Mouse (Mus musculus): ENCODE data around the gene Il18. TPM values are rescaled to one million over a fixed set of nuclear protein-coding genes. Genes with fewer than 3 reads are reported as not detected.

Il18 gene
- polyA plus RNA-seq, 2 experiments: 2.4 to 2.9 TPM

- DNase-seq (ENCODE audit: low spot score): no peak
- 77% methylated on average over 4 of the region's 4 CpGs for WGBS
Measured at GRCm38 (mm10) chr9:50548936-50549335, 5.7 kb upstream of the Il18 start.

GRCm38 (mm10) chr9:50552206-50552605, 2.4 kb upstream of the Il18 start:
- H3K27me3 ChIP-seq (ENCODE audit: control insufficient read depth, insufficient read depth, low read length): no peaks in the 10 kb centered on the region
- WGBS: 66% methylated on average over 5 of the region's 5 CpGs
- DNase-seq (ENCODE audit: low spot score): no peak
- H3K4me3 ChIP-seq (replicated peaks; ENCODE audit: low read length): no peak overlapping the region
- no peak overlapping the region for H3K9ac ChIP-seq (ENCODE audit: low read depth, low read length, severe bottlenecking)
- ATAC-seq (ENCODE audit: low FRiP score, low read depth): no peak
- H3K4me2 ChIP-seq (replicated peaks; ENCODE audit: low read depth, low read length, severe bottlenecking): no peak overlapping the region
- H3K4me1 ChIP-seq (ENCODE audit: control insufficient read depth, insufficient read depth, low read length): no peaks in the 10 kb centered on the region
- H3K9me3 ChIP-seq (ENCODE audit: control insufficient read depth, low read length): no peaks in the 10 kb centered on the region
- H3K36me3 ChIP-seq (ENCODE audit: control insufficient read depth, insufficient read depth, low read length): no peaks in the 10 kb centered on the region
- H3K27ac ChIP-seq (replicated peaks; ENCODE audit: low read depth, low read length): no peak overlapping the region
- TF ChIP-seq POLR2A (IDR thresholded peaks at IDR 0.05; ENCODE audit: borderline replicate concordance, extremely low read depth, insufficient read depth, insufficient read length): no peak

More at GRCm38 (mm10) chr9:50548936-50549335, 5.7 kb upstream of the Il18 start:
- Histone ChIP-seq H3K4me3 (replicated peaks; ENCODE audit: low read length) (no peak overlapping the region), H3K27ac (replicated peaks; ENCODE audit: low read depth, low read length) (no peak overlapping the region), H3K9me3 (ENCODE audit: control insufficient read depth, low read length) (no peaks in the 10 kb centered on the region), H3K9ac (ENCODE audit: low read depth, low read length, severe bottlenecking) (no peak overlapping the region), H3K36me3 (ENCODE audit: control insufficient read depth, insufficient read depth, low read length) (no peaks in the 10 kb centered on the region), H3K4me1 (ENCODE audit: control insufficient read depth, insufficient read depth, low read length) (no peaks in the 10 kb centered on the region), H3K4me2 (replicated peaks; ENCODE audit: low read depth, low read length, severe bottlenecking) (no peak overlapping the region), H3K27me3 (ENCODE audit: control insufficient read depth, insufficient read depth, low read length) (no peaks in the 10 kb centered on the region)
- no peak for ATAC-seq (ENCODE audit: low FRiP score, low read depth)
- TF ChIP-seq POLR2A (IDR thresholded peaks at IDR 0.05; ENCODE audit: borderline replicate concordance, extremely low read depth, insufficient read depth, insufficient read length): no peak

DNA sequence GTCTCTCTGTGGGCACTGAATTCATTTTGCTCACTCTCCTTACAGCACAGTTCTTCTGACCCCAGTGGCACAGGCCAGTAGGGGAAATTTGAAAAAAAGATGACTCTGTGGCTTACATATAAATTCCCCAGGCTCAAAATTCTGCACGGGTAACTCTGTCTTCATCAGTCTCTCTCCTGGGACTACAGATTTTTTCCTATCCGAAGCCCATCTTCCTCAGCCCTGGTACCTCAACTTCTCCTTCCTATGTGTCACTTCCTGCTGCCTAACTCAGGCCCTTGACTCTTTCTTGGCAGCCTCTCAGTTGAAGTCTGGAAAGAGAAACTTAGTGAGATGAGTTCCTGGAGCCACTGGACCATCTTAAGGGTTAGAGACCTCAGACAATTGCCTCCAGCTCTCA, 1.1 kb upstream of the Il18 start:
- no peak overlapping the region for H3K4me3 ChIP-seq (replicated peaks; ENCODE audit: low read length)
- no peaks in the 10 kb centered on the region for H3K4me1 ChIP-seq (ENCODE audit: control insufficient read depth, insufficient read depth, low read length)
- H3K36me3 ChIP-seq (ENCODE audit: control insufficient read depth, insufficient read depth, low read length): no peaks in the 10 kb centered on the region
- WGBS: 75% methylated on average over 2 of the region's 2 CpGs
- H3K4me2 ChIP-seq (replicated peaks; ENCODE audit: low read depth, low read length, severe bottlenecking): no peak overlapping the region
- no peaks in the 10 kb centered on the region for H3K9me3 ChIP-seq (ENCODE audit: control insufficient read depth, low read length)
- no peaks in the 10 kb centered on the region for H3K27me3 ChIP-seq (ENCODE audit: control insufficient read depth, insufficient read depth, low read length)
- ATAC-seq (ENCODE audit: low FRiP score, low read depth): no peak
- TF ChIP-seq POLR2A (IDR thresholded peaks at IDR 0.05; ENCODE audit: borderline replicate concordance, extremely low read depth, insufficient read depth, insufficient read length): no peak
- H3K9ac ChIP-seq (ENCODE audit: low read depth, low read length, severe bottlenecking): no peak overlapping the region
- no peak overlapping the region for H3K27ac ChIP-seq (replicated peaks; ENCODE audit: low read depth, low read length)
- no peak for DNase-seq (ENCODE audit: low spot score)

GRCm38 (mm10) chr9:50555094-50555446, 443 bp downstream of the Il18 start, which contains the start of gene Bco2:
Bco2 (minus strand) TSS chr9:50555181.
- no peaks in the 10 kb centered on the region for H3K9me3 ChIP-seq (ENCODE audit: control insufficient read depth, low read length)
- peak within 1 kb of the TSS; percentile 25 for H3K4me2 ChIP-seq (replicated peaks; ENCODE audit: low read depth, low read length, severe bottlenecking)
- no peaks in the 10 kb centered on the region for H3K36me3 ChIP-seq (ENCODE audit: control insufficient read depth, insufficient read depth, low read length)
- no peak within 1 kb of the TSS for H3K4me3 ChIP-seq (replicated peaks; ENCODE audit: low read length)
- 22% methylated on average over 2 of the region's 2 CpGs for WGBS
- H3K9ac ChIP-seq (ENCODE audit: low read depth, low read length, severe bottlenecking): peak within 1 kb of the TSS; percentile 37; the same call in 1 of the 2 replicates
- H3K27me3 ChIP-seq (ENCODE audit: control insufficient read depth, insufficient read depth, low read length): no peaks in the 10 kb centered on the region
- no peak for TF ChIP-seq POLR2A (IDR thresholded peaks at IDR 0.05; ENCODE audit: borderline replicate concordance, extremely low read depth, insufficient read depth, insufficient read length)
- H3K27ac ChIP-seq (replicated peaks; ENCODE audit: low read depth, low read length): no peak within 1 kb of the TSS
- no peaks in the 10 kb centered on the region for H3K4me1 ChIP-seq (ENCODE audit: control insufficient read depth, insufficient read depth, low read length)
- DNase-seq (ENCODE audit: low spot score): no peak
- ATAC-seq (ENCODE audit: low FRiP score, low read depth): no peak

DNA sequence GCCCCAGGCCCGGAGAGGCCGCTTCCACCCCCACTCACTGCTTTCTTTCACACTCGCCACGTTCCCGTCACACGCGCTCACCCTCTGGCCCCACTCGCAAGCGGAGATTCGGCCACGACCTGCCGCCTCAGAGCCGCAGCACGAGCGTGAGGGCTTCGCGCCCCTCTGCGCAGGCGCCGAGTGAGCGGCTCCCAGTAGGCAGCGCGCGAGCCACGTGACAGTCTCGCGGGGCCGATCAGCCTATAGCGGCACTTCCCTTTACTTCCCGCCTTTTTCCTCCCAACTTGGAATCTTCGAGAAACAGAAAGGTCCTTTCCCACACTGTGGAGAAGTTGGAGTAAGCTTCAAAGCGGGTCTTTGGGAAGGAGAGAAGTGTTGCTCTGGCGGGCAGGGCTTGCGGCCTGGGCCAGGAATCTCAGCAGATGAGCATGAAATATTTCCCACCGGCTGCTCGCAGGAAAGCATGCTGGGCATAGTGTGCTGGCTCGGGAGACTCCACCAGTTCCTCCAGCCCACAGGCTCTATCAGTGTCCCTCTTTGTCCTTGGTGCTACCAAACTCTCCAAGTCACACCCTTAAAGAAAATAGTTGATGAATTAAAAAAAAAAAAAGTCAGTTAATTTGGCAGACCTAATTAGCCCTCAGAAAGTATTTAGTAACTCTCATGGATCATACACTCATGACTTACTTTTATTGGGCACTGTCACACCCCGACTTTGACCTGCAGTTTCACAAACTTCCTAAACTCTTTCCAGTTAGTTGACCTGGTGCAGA, 6.7 kb downstream of the Il18 start, which contains the start of gene Tex12:
Gene Tex12 (minus strand): TSS at position 181 of the 773 bp plus-strand sequence.
- DNase-seq (ENCODE audit: low spot score) (no peak), ATAC-seq (ENCODE audit: low FRiP score, low read depth) (no peak)
- Histone ChIP-seq H3K4me2 (replicated peaks; ENCODE audit: low read depth, low read length, severe bottlenecking) (no peak within 1 kb of the TSS), H3K4me1 (ENCODE audit: control insufficient read depth, insufficient read depth, low read length) (no peaks in the 10 kb centered on the region), H3K4me3 (replicated peaks; ENCODE audit: low read length) (no peak within 1 kb of the TSS), H3K9ac (ENCODE audit: low read depth, low read length, severe bottlenecking) (no peak within 1 kb of the TSS), H3K9me3 (ENCODE audit: control insufficient read depth, low read length) (no peaks in the 10 kb centered on the region), H3K27ac (replicated peaks; ENCODE audit: low read depth, low read length) (no peak within 1 kb of the TSS), H3K27me3 (ENCODE audit: control insufficient read depth, insufficient read depth, low read length) (no peaks in the 10 kb centered on the region), H3K36me3 (ENCODE audit: control insufficient read depth, insufficient read depth, low read length) (no peaks in the 10 kb centered on the region)
- no peak for TF ChIP-seq POLR2A (IDR thresholded peaks at IDR 0.05; ENCODE audit: borderline replicate concordance, extremely low read depth, insufficient read depth, insufficient read length)
- WGBS: 85% methylated on average over 38 of the region's 38 CpGs

Measured in limb, embryonic 14.5 days (tissue).